Mouse (Mus musculus) heart, postnatal 0 days (tissue): Measurements from ENCODE around the gene Map3k20. TPM values are rescaled to one million over a fixed set of nuclear protein-coding genes. Genes with fewer than 3 reads are reported as not detected.

Experiments
- ATAC-seq: fragments of 200-750 bp; cut with Nextera tagmentation; 2 replicates; pipeline ENCODE4 v1.8.0; 2017; ENCODE audit warnings: low read depth, moderate number of reproducible peaks, moderate library complexity; ENCODE audit not compliant: insufficient read depth
- DNase-seq: peaks from one replicate; pipeline ENCODE4 v3.0.0-alpha.2; 2016; ENCODE audit warnings: low spot score
- H3K27ac ChIP-seq: fragments of 300-500 bp; sonication (generic); 2 replicates; pipeline ENCODE4 v1.5.1; 2014; ENCODE audit warnings: low read depth, mild to moderate bottlenecking
- H3K27me3 ChIP-seq: fragments of 300-500 bp; sonication (generic); 2 replicates; pipeline ENCODE4 v1.6.1; 2014; ENCODE audit warnings: low read length, mixed read lengths; ENCODE audit not compliant: control insufficient read depth, insufficient read depth
- H3K36me3 ChIP-seq: fragments of 300-500 bp; sonication (generic); replicated peaks from 2 replicates; pipeline ENCODE4 v1.6.1; 2014; ENCODE audit warnings: low read length, mixed read lengths; ENCODE audit not compliant: control insufficient read depth, insufficient read depth
- H3K4me1 ChIP-seq: fragments of 300-500 bp; sonication (generic); 2 replicates; pipeline ENCODE4 v1.6.1; 2014; ENCODE audit warnings: antibody characterized with exemption; ENCODE audit not compliant: control insufficient read depth, insufficient read depth
- H3K4me2 ChIP-seq: fragments of 300-500 bp; sonication (generic); 2 replicates; pipeline ENCODE4 v1.6.1; 2014; ENCODE audit warnings: low read depth, mild to moderate bottlenecking, low read length, moderate library complexity
- H3K4me3 ChIP-seq: fragments of 300-500 bp; sonication (generic); 2 replicates; pipeline ENCODE4 v1.5.1; 2014; ENCODE audit warnings: low read depth, low read length
- H3K9ac ChIP-seq: fragments of 300-500 bp; sonication (generic); replicated peaks from 2 replicates; pipeline ENCODE4 v1.6.1; 2014; ENCODE audit warnings: low read depth, low read length, mixed read lengths
- H3K9me3 ChIP-seq: fragments of 300-500 bp; sonication (generic); replicated peaks from 2 replicates; pipeline ENCODE4 v1.6.1; 2016; ENCODE audit warnings: low read length; ENCODE audit not compliant: control insufficient read depth
- CTCF ChIP-seq: IDR thresholded peaks from 2 replicates; pipeline ENCODE4 v1.5.1; 2016; ENCODE audit warnings: antibody characterized with exemption, control low read depth, low read depth
- EP300 ChIP-seq: IDR thresholded peaks from 2 replicates; pipeline ENCODE4 v1.6.1; 2016; ENCODE audit warnings: antibody characterized with exemption, low read depth
- WGBS: fragments of 180-500 bp; shearing (Covaris S2); extraction: QIAGEN DNeasy Blood & Tissue Kit; methylation state at CpG from one replicate; pipeline ENCODE4 v1.1.7; 2014; 5-methylcytosine and 5-hydroxymethylcytosine counted together
- polyA plus RNA-seq: library from polyadenylated mRNA; unstranded; fragments of >200 nt; fragmentation: Nextera tagmentation; extraction: Ambion mirVana; gene quantifications from 2 replicates; pipeline ENCODE4 v1.2.1, GENCODE M21; 2015
- total RNA-seq: library from RNA; depleted of rRNA; stranded (reverse); fragments of >200 nt; gene quantifications from 2 replicates; pipeline ENCODE4 v1.2.3, GENCODE M21; 2014; ENCODE audit warnings: low replicate concordance

Map3k20 gene
- total and polyA plus RNA-seq, 2 experiments from 2014 or later = 26.1 to 95.0 TPM

DNA sequence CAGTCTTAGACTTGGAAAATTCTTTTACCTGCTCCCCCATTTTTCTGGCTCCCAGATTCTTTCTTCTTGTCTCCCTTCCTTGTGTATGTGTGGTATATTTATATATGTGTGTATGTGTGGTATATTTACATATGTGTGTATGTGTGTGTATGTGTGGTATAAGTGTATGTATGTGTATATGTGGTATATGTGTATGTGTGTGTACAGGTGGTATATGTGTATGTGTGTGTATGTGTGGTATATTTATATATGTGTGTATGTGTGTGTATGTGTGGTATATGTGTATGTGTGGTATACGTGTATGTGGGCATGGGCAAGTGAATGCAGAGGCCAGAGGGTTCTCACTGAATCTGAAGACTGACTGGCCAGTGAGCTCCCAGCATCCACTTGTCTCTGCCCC lies 5.7 kb downstream of the Map3k20 start:
- Histone ChIP-seq H3K9ac (no peak overlapping the region), H3K27ac (peak overlapping the region; percentile 36; the same call in 1 of the 2 replicates), H3K4me3 (no peak overlapping the region), H3K27me3 (no peaks in the 10 kb centered on the region), H3K9me3 (no peaks in the 10 kb centered on the region), H3K4me1 (peaks cover 18% of the 10 kb centered on the region), H3K36me3 (peaks cover 11% of the 10 kb centered on the region), H3K4me2 (no peak overlapping the region)
- no peak for ATAC-seq
- TF ChIP-seq EP300 (no peak), CTCF (no peak; the same call in 1 of the 2 replicates)
- DNase-seq = no peak
- 89% methylated on average over 1 of the region's 1 CpGs for WGBS

DNA sequence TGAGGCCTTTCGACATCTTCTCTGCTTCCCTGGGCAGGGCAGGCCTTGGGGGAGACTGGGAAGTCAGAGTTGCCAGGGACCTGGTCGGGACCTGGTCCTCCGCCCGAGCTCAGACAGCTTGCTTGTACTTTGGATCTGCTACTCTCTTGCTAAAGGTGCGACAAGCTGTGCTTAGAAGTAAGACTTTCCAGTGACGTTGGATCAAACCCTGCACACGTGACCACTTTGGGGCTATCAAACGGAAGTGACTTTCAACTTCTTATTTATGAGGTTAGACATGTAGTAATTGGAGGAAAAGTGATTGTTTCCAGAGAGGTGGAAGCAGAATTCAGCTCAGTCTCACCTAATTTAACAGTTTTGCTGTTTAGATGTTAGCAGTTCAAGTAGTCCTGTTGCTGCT lies 7.1 kb downstream of the Map3k20 start:
- DNase-seq (no peak), ATAC-seq (no peak)
- no peak overlapping the region for H3K4me2 ChIP-seq
- H3K4me1 ChIP-seq = peaks cover 17% of the 10 kb centered on the region
- no peak for TF ChIP-seq CTCF
- TF ChIP-seq EP300 = no peak
- no peak overlapping the region for H3K4me3 ChIP-seq
- no peaks in the 10 kb centered on the region for H3K9me3 ChIP-seq
- H3K27me3 ChIP-seq = no peaks in the 10 kb centered on the region
- H3K36me3 ChIP-seq = peaks cover 11% of the 10 kb centered on the region
- WGBS = 74% methylated on average over 8 of the region's 8 CpGs
- no peak overlapping the region for H3K27ac ChIP-seq
- no peak overlapping the region for H3K9ac ChIP-seq

GRCm38 (mm10) chr2:72294994-72295393 lies 9.6 kb downstream of the Map3k20 start:
- H3K27ac ChIP-seq = no peak overlapping the region
- ATAC-seq (no peak), DNase-seq (no peak)
- no peaks in the 10 kb centered on the region for H3K9me3 ChIP-seq
- H3K4me2 ChIP-seq = no peak overlapping the region
- peaks cover 17% of the 10 kb centered on the region for H3K36me3 ChIP-seq
- H3K27me3 ChIP-seq = no peaks in the 10 kb centered on the region
- 0 out of 2 replicates have a peak, but pooled peaks cover 2% of the 10 kb centered on the region for H3K4me1 ChIP-seq
- no peak overlapping the region for H3K9ac ChIP-seq
- 81% methylated on average over 6 of the region's 6 CpGs for WGBS
- no peak overlapping the region for H3K4me3 ChIP-seq
- TF ChIP-seq CTCF (no peak), EP300 (no peak)

DNA sequence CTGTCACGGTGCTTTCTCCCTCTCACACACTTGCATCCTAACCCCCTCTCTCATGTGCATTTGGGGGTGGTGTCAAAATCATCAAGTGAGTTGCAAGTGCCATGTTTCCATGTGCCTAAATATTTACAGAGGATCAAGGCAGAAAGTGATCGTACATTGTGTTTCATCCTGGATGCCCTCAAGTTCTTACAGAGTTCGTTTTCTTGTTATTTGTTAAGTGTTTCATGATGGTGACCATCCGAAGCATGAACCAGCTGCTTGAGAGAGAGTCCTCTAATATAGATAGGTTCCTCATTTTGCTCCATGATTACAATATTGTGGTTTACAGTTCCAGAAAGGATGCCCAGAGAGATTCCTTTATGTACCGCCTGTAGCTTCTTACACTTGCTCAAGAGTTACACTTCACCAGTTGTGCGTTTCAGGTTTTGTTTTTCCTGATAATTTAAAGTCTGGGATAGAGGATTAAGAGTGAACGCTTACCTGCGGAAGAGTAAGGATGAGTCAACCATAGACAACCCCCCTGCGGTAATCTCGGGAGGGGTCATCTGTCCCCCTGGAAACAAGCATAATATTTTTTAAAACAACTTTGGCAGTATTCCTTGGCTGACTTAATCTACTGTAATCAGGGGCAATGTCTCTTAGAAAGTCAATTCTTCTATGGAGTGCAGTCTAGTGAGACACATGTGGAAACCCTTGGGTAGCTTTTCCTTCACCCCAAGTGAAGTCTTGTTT lies 11.7 kb downstream of the Map3k20 start:
- TF ChIP-seq CTCF (no peak), EP300 (no peak)

DNA sequence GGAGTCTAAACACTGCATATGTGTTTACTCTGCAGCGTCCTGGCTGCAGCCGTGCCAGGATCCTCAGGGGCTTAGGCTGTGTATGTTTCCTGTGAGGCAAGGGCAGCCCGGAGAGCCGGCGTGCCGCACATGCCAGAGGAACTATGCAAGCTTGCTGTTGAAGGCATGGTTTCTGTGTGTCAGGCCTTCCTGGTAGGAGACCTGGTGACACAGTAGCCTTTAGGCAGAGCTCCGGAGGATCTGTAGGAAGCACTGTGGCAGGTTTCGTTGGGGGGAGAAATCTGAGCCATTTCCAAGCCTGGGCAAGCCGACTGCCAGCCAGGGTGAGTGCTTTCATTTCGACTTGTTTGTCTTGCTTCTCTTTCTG lies 12.3 kb downstream of the Map3k20 start:
- H3K36me3 ChIP-seq = peaks cover 21% of the 10 kb centered on the region; the same call in 1 of the 2 replicates
- H3K9ac ChIP-seq = peak overlapping the region; percentile 6; the same call in 1 of the 2 replicates
- peak overlapping the region; percentile 9 for H3K4me3 ChIP-seq
- ATAC-seq (peak; percentile 91), DNase-seq (peak; percentile 79)
- 22% methylated on average over 10 of the region's 10 CpGs for WGBS
- no peaks in the 10 kb centered on the region for H3K4me1 ChIP-seq
- H3K27me3 ChIP-seq = no peaks in the 10 kb centered on the region
- peak overlapping the region; percentile 77 for H3K27ac ChIP-seq
- H3K4me2 ChIP-seq = peak overlapping the region; percentile 45
- H3K9me3 ChIP-seq = no peaks in the 10 kb centered on the region
- no peak for TF ChIP-seq CTCF
- TF ChIP-seq EP300 = no peak

More for the DNA sequence above, 11.7 kb downstream of the Map3k20 start:
- 62% methylated on average over 10 of the region's 10 CpGs for WGBS
- Histone ChIP-seq H3K4me1 (no peaks in the 10 kb centered on the region), H3K27me3 (no peaks in the 10 kb centered on the region), H3K36me3 (peaks cover 26% of the 10 kb centered on the region), H3K9me3 (no peaks in the 10 kb centered on the region), H3K9ac (0 out of 2 replicates have a peak overlapping the region, but pooled peaks have one; percentile 6), H3K4me2 (peak overlapping the region; percentile 45), H3K27ac (peak overlapping the region; percentile 77), H3K4me3 (peak overlapping the region; percentile 9; the same call in 1 of the 2 replicates)
- DNase-seq (no peak), ATAC-seq (no peak)

- H3K9me3 ChIP-seq = no peaks in the 10 kb centered on the region
- peak; percentile 72 for DNase-seq
- 39% methylated on average over 4 of the region's 4 CpGs for WGBS
- TF ChIP-seq CTCF (peak; percentile 72), EP300 (no peak)
- H3K4me2 ChIP-seq = peak overlapping the region; percentile 45
- peak overlapping the region; percentile 77 for H3K27ac ChIP-seq
- no peaks in the 10 kb centered on the region for H3K4me1 ChIP-seq
- H3K4me3 ChIP-seq = peak overlapping the region; percentile 9
- H3K27me3 ChIP-seq = no peaks in the 10 kb centered on the region
- peaks cover 21% of the 10 kb centered on the region; the same call in 1 of the 2 replicates for H3K36me3 ChIP-seq
- ATAC-seq = peak; percentile 36; the same call in 1 of the 2 replicates
- H3K9ac ChIP-seq = no peak overlapping the region
These were observed 13.0 kb downstream of the Map3k20 start for GRCm38 (mm10) chr2:72298406-72298805.
